Mouse (Mus musculus) liver, embryonic 15.5 days (tissue): ENCODE results near the gene Rnf151. TPM values are rescaled to one million over a fixed set of nuclear protein-coding genes. Genes with fewer than 3 reads are reported as not detected.

ENCODE experiments used
- ATAC-seq: fragments of 200-750 bp; cut with Nextera tagmentation; 2 replicates; pipeline ENCODE4 v1.8.0; 2017; ENCODE audit warnings: moderate number of reproducible peaks, mild to moderate bottlenecking, moderate library complexity; ENCODE audit not compliant: insufficient read depth
- H3K27ac ChIP-seq: fragments of 300-500 bp; sonication (generic); replicated peaks from 2 replicates; pipeline ENCODE4 v1.5.1; 2015; ENCODE audit warnings: mild to moderate bottlenecking, inconsistent platforms
- H3K27me3 ChIP-seq: fragments of 300-500 bp; sonication (generic); 2 replicates; pipeline ENCODE4 v1.6.1; 2015; ENCODE audit warnings: mild to moderate bottlenecking, inconsistent platforms
- H3K36me3 ChIP-seq: fragments of 300-500 bp; sonication (generic); replicated peaks from 2 replicates; pipeline ENCODE4 v1.6.1; 2015; ENCODE audit warnings: moderate library complexity, mild to moderate bottlenecking, inconsistent platforms
- H3K4me1 ChIP-seq: fragments of 300-500 bp; sonication (generic); replicated peaks from 2 replicates; pipeline ENCODE4 v1.6.1; 2015; ENCODE audit warnings: inconsistent platforms
- H3K4me2 ChIP-seq: fragments of 300-500 bp; sonication (generic); 2 replicates; pipeline ENCODE4 v1.6.1; 2015; ENCODE audit warnings: moderate library complexity, mild to moderate bottlenecking, inconsistent platforms
- H3K4me3 ChIP-seq: fragments of 300-500 bp; sonication (generic); replicated peaks from 2 replicates; pipeline ENCODE4 v1.5.1; 2015; ENCODE audit warnings: mild to moderate bottlenecking, inconsistent platforms
- H3K9ac ChIP-seq: fragments of 300-500 bp; sonication (generic); 2 replicates; pipeline ENCODE4 v1.6.1; 2015; ENCODE audit warnings: moderate library complexity, mild to moderate bottlenecking, inconsistent platforms
- H3K9me3 ChIP-seq: fragments of 300-500 bp; sonication (generic); replicated peaks from 2 replicates; pipeline ENCODE4 v1.6.1; 2016; ENCODE audit warnings: inconsistent platforms
- WGBS: fragments of 180-500 bp; shearing (Covaris S2); methylation state at CpG from one replicate; pipeline ENCODE4 v1.1.7; 2015; ENCODE audit warnings: mixed read lengths; ENCODE audit not compliant: insufficient replicate concordance; 5-methylcytosine and 5-hydroxymethylcytosine counted together
- polyA plus RNA-seq: library from polyadenylated mRNA; unstranded; fragments of >200 nt; fragmentation: Nextera tagmentation; extraction: Ambion mirVana; gene quantifications from 2 replicates; pipeline ENCODE4 v1.2.1, GENCODE M21; 2015

The Rnf151 gene
- polyA plus RNA-seq, 1 experiment from 2014 or later, result not detected

GRCm38 (mm10) chr17:24744381-24744780, 26.5 kb upstream of the Rnf151 start:
- Histone ChIP-seq H3K9ac (no peak overlapping the region), H3K4me2 (no peak overlapping the region), H3K36me3 (peaks cover 17% of the 10 kb centered on the region), H3K27ac (no peak overlapping the region), H3K4me3 (no peak overlapping the region), H3K27me3 (peaks cover 34% of the 10 kb centered on the region), H3K9me3 (no peaks in the 10 kb centered on the region), H3K4me1 (peaks cover 23% of the 10 kb centered on the region)
- no peak for ATAC-seq
- 59% methylated on average over 3 of the region's 3 CpGs for WGBS

- no peak for ATAC-seq
- 64% methylated on average over 5 of the region's 5 CpGs for WGBS
Measured at GRCm38 (mm10) chr17:24743896-24744295, 26.0 kb upstream of the Rnf151 start.

GRCm38 (mm10) chr17:24742307-24742706, 24.4 kb upstream of the Rnf151 start:
- WGBS, result 65% methylated on average over 8 of the region's 8 CpGs
- H3K4me1 ChIP-seq, result peaks cover 40% of the 10 kb centered on the region
- no peak overlapping the region for H3K9ac ChIP-seq
- peaks cover 17% of the 10 kb centered on the region for H3K27me3 ChIP-seq
- H3K4me2 ChIP-seq, result no peak overlapping the region
- peak overlapping the region; percentile 48 for H3K27ac ChIP-seq
- peaks cover 19% of the 10 kb centered on the region for H3K36me3 ChIP-seq
- H3K4me3 ChIP-seq, result no peak overlapping the region
- H3K9me3 ChIP-seq, result no peaks in the 10 kb centered on the region
- ATAC-seq, result peak; percentile 23; the same call in 1 of the 2 replicates

More at GRCm38 (mm10) chr17:24743896-24744295, 26.0 kb upstream of the Rnf151 start:
- Histone ChIP-seq H3K27ac (no peak overlapping the region), H3K27me3 (peaks cover 29% of the 10 kb centered on the region), H3K9ac (no peak overlapping the region), H3K9me3 (no peaks in the 10 kb centered on the region), H3K36me3 (peaks cover 19% of the 10 kb centered on the region), H3K4me2 (no peak overlapping the region), H3K4me1 (peaks cover 26% of the 10 kb centered on the region), H3K4me3 (no peak overlapping the region)

- no peak overlapping the region for H3K9ac ChIP-seq
- no peak overlapping the region for H3K4me2 ChIP-seq
- H3K4me3 ChIP-seq, result no peak overlapping the region
- no peak overlapping the region for H3K27ac ChIP-seq
- ATAC-seq, result no peak
- no peaks in the 10 kb centered on the region for H3K9me3 ChIP-seq
- peaks cover 61% of the 10 kb centered on the region for H3K4me1 ChIP-seq
- no peaks in the 10 kb centered on the region; the same call in 1 of the 2 replicates for H3K27me3 ChIP-seq
- 72% methylated on average over 8 of the region's 8 CpGs for WGBS
- peaks cover 19% of the 10 kb centered on the region for H3K36me3 ChIP-seq
Measured at GRCm38 (mm10) chr17:24739926-24740325, 22.1 kb upstream of the Rnf151 start.

GRCm38 (mm10) chr17:24738238-24738637, 20.4 kb upstream of the Rnf151 start:
- peak overlapping the region; percentile 88; the same call in 1 of the 2 replicates for H3K27ac ChIP-seq
- H3K27me3 ChIP-seq, result no peaks in the 10 kb centered on the region
- peak overlapping the region; percentile 79; the same call in 1 of the 2 replicates for H3K4me3 ChIP-seq
- H3K9me3 ChIP-seq, result no peaks in the 10 kb centered on the region
- WGBS, result 70% methylated on average over 4 of the region's 4 CpGs
- peaks cover 19% of the 10 kb centered on the region for H3K36me3 ChIP-seq
- peaks cover 64% of the 10 kb centered on the region for H3K4me1 ChIP-seq
- H3K4me2 ChIP-seq, result peak overlapping the region; percentile 96
- ATAC-seq, result no peak
- H3K9ac ChIP-seq, result no peak overlapping the region

- no peaks in the 10 kb centered on the region for H3K9me3 ChIP-seq
- peaks cover 19% of the 10 kb centered on the region for H3K36me3 ChIP-seq
- H3K27me3 ChIP-seq, result no peaks in the 10 kb centered on the region
- peak overlapping the region; percentile 83 for H3K9ac ChIP-seq
- 23% methylated on average over 8 of the region's 8 CpGs for whole genome bisulfite sequencing
- peak overlapping the region; percentile 96 for H3K4me2 ChIP-seq
- no peak for ATAC-seq
- peak overlapping the region; percentile 79 for H3K4me3 ChIP-seq
- peak overlapping the region; percentile 88 for H3K27ac ChIP-seq
- peaks cover 56% of the 10 kb centered on the region for H3K4me1 ChIP-seq
Measured at GRCm38 (mm10) chr17:24737135-24737810, 19.4 kb upstream of the Rnf151 start.

GRCm38 (mm10) chr17:24736330-24737051, 18.6 kb upstream of the Rnf151 start, which contains the start of gene Msrb1:
TSS of gene Msrb1 (plus strand) at chr17:24736642.
- Histone ChIP-seq H3K4me1 (peaks cover 49% of the 10 kb centered on the region), H3K9me3 (no peaks in the 10 kb centered on the region), H3K4me2 (peak within 1 kb of the TSS; percentile 96), H3K4me3 (peak within 1 kb of the TSS; percentile 79), H3K27me3 (no peaks in the 10 kb centered on the region), H3K27ac (peak within 1 kb of the TSS; percentile 88), H3K36me3 (peaks cover 19% of the 10 kb centered on the region), H3K9ac (peak within 1 kb of the TSS; percentile 83)
- ATAC-seq, result peak; percentile 95
- WGBS, result 1% methylated on average over 29 of the region's 29 CpGs

GRCm38 (mm10) chr17:24735446-24735845, 17.6 kb upstream of the Rnf151 start:
- 0 out of 2 replicates have a peak, but pooled peaks cover 2% of the 10 kb centered on the region for H3K27me3 ChIP-seq

GRCm38 (mm10) chr17:24734513-24734912, 16.6 kb upstream of the Rnf151 start:
- no peaks in the 10 kb centered on the region for H3K9me3 ChIP-seq
- 61% methylated on average over 1 of the region's 1 CpGs for WGBS
- ATAC-seq, result no peak
- no peak overlapping the region for H3K4me2 ChIP-seq
- H3K4me3 ChIP-seq, result no peak overlapping the region
- peaks cover 42% of the 10 kb centered on the region for H3K4me1 ChIP-seq
- H3K36me3 ChIP-seq, result peaks cover 3% of the 10 kb centered on the region; the same call in 1 of the 2 replicates
- H3K27ac ChIP-seq, result no peak overlapping the region
- 0 out of 2 replicates have a peak, but pooled peaks cover 2% of the 10 kb centered on the region for H3K27me3 ChIP-seq
- H3K9ac ChIP-seq, result no peak overlapping the region

More at GRCm38 (mm10) chr17:24735446-24735845, 17.6 kb upstream of the Rnf151 start:
- H3K4me2 ChIP-seq, result peak overlapping the region; percentile 96
- H3K4me1 ChIP-seq, result peaks cover 47% of the 10 kb centered on the region
- no peak for ATAC-seq
- H3K9me3 ChIP-seq, result no peaks in the 10 kb centered on the region
- H3K4me3 ChIP-seq, result peak overlapping the region; percentile 79
- peak overlapping the region; percentile 57; the same call in 1 of the 2 replicates for H3K9ac ChIP-seq
- WGBS, result 71% methylated on average over 7 of the region's 7 CpGs
- H3K27ac ChIP-seq, result peak overlapping the region; percentile 84
- H3K36me3 ChIP-seq, result peaks cover 11% of the 10 kb centered on the region

- H3K9me3 ChIP-seq, result no peaks in the 10 kb centered on the region
- no peak for ATAC-seq
- no peak overlapping the region for H3K4me3 ChIP-seq
- 0 out of 2 replicates have a peak, but pooled peaks cover 2% of the 10 kb centered on the region for H3K27me3 ChIP-seq
- H3K4me2 ChIP-seq, result no peak overlapping the region
- H3K27ac ChIP-seq, result no peak overlapping the region
- H3K4me1 ChIP-seq, result peaks cover 35% of the 10 kb centered on the region
- H3K36me3 ChIP-seq, result no peaks in the 10 kb centered on the region
- no peak overlapping the region for H3K9ac ChIP-seq
- WGBS, result 80% methylated on average over 21 of the region's 21 CpGs
Measured at GRCm38 (mm10) chr17:24733434-24734050, 15.7 kb upstream of the Rnf151 start.
